Mouse (Mus musculus) liver, embryonic 14.5 days (tissue): Measurements from ENCODE around the gene Slc7a1. TPM values are rescaled to one million over a fixed set of nuclear protein-coding genes. Genes with fewer than 3 reads are reported as not detected.

Source experiments
- ATAC-seq: fragments of 200-750 bp; cut with Nextera tagmentation; 2 replicates; pipeline ENCODE4 v1.8.0; 2017; ENCODE audit warnings: moderate number of reproducible peaks, mild to moderate bottlenecking, moderate library complexity; ENCODE audit not compliant: insufficient read depth
- DNase-seq, 3 experiments: peaks; one replicate each; pipeline ENCODE4 v3.0.0-alpha.2; 2012 to 2013; ENCODE audit warnings: low read depth in 3 of 3, low spot score in 3 of 3
- H3K27ac ChIP-seq: fragments of 300-500 bp; sonication (generic); 2 replicates; pipeline ENCODE4 v1.5.1; 2014; ENCODE audit warnings: moderate library complexity, mild to moderate bottlenecking, control low read depth, inconsistent platforms
- H3K27me3 ChIP-seq: fragments of 300-500 bp; sonication (generic); 2 replicates; pipeline ENCODE4 v1.6.1; 2014; ENCODE audit warnings: mild to moderate bottlenecking, low read length, moderate library complexity; ENCODE audit not compliant: control insufficient read depth, insufficient read depth
- H3K36me3 ChIP-seq: fragments of 300-500 bp; sonication (generic); replicated peaks from 2 replicates; pipeline ENCODE4 v1.6.1; 2014; ENCODE audit warnings: low read depth; ENCODE audit not compliant: control insufficient read depth, insufficient read depth
- H3K4me1 ChIP-seq, 2 experiments: fragments of 200-500 bp in 1 of 2; fragments of 300-500 bp in 1 of 2; sonication (generic) in 1 of 2; replicated peaks; 2 replicates each; pipeline ENCODE4 v1.6.1; 2012 to 2014; ENCODE audit warnings: antibody characterized with exemption in 1 of 2, inconsistent platforms in 1 of 2, low read length in 1 of 2; ENCODE audit not compliant: control insufficient read depth in 2 of 2, insufficient read depth in 2 of 2
- H3K4me2 ChIP-seq: fragments of 300-500 bp; sonication (generic); 2 replicates; pipeline ENCODE4 v1.6.1; 2014; ENCODE audit warnings: low read depth, mild to moderate bottlenecking, control low read depth, moderate library complexity
- H3K4me3 ChIP-seq, 2 experiments: fragments of 200-500 bp in 1 of 2; fragments of 300-500 bp in 1 of 2; sonication (generic) in 1 of 2; 2 replicates each; pipeline ENCODE4 v1.5.1; 2012 to 2014; ENCODE audit warnings: low read depth in 2 of 2, low read length in 2 of 2, mild to moderate bottlenecking in 2 of 2, control low read depth in 1 of 2, inconsistent platforms in 1 of 2, moderate library complexity in 1 of 2; ENCODE audit not compliant: insufficient read depth in 1 of 2
- H3K9ac ChIP-seq: fragments of 300-500 bp; sonication (generic); replicated peaks from 2 replicates; pipeline ENCODE4 v1.6.1; 2014; ENCODE audit warnings: mild to moderate bottlenecking, control low read depth, moderate library complexity
- H3K9me3 ChIP-seq: fragments of 300-500 bp; sonication (generic); 2 replicates; pipeline ENCODE4 v1.6.1; 2016; ENCODE audit warnings: low read length, mixed read lengths; ENCODE audit not compliant: control insufficient read depth
- CTCF ChIP-seq: IDR thresholded peaks from 2 replicates; pipeline ENCODE4 v1.5.1; 2016; ENCODE audit warnings: antibody characterized with exemption, low read depth, control low read depth
- EP300 ChIP-seq: IDR thresholded peaks from 2 replicates; pipeline ENCODE4 v1.6.1; 2016; ENCODE audit warnings: antibody characterized with exemption, low read depth
- WGBS: fragments of 180-500 bp; shearing (Covaris S2); extraction: QIAGEN DNeasy Blood & Tissue Kit; methylation state at CpG from one replicate; pipeline ENCODE4 v1.1.7; 2014; ENCODE audit not compliant: insufficient replicate concordance; 5-methylcytosine and 5-hydroxymethylcytosine counted together
- polyA plus RNA-seq, 2 experiments: library from polyadenylated mRNA; depleted of rRNA in 1 of 2; stranded (reverse) in 1 of 2; unstranded in 1 of 2; fragments of >200 nt; fragmentation: Nextera tagmentation in 1 of 2; extraction: Ambion mirVana in 1 of 2; gene quantifications; 2 replicates each; pipeline versions ENCODE4 v1.2.1 to v1.2.3; 2012 to 2014

Slc7a1 gene
- polyA plus RNA-seq, 2 experiments, result 4.7 to 17.7 TPM

DNA sequence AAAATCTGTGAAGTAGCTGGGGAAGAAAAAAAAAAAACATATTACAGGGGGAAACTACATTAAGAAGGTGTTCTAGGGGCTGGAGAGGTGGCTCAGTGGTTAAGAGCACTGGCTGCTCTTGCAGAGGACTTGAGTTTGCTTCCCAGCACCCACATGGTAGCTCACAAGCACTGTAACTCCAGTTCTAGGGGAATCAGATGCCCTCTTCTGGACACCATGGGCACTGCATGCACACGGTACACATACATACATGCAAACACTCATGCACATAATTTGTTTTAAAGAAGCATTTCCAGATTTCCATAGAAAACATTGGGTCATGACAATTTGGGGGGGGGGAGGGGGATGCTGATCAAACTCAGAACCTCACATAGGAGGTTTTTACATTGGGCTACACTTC is 18.1 kb upstream of the Slc7a1 start:
- Histone ChIP-seq H3K9me3 (no peaks in the 10 kb centered on the region), H3K36me3 (no peaks in the 10 kb centered on the region), H3K27ac (no peak overlapping the region), H3K4me3 (no peak overlapping the region), H3K27me3 (no peaks in the 10 kb centered on the region), H3K4me1 (no peaks in the 10 kb centered on the region), H3K4me2 (no peak overlapping the region), H3K9ac (no peak overlapping the region)
- 77% methylated on average over 1 of the region's 1 CpGs for WGBS
- ATAC-seq (no peak), DNase-seq (no peak)
- TF ChIP-seq CTCF (peak; percentile 35), EP300 (no peak)

DNA sequence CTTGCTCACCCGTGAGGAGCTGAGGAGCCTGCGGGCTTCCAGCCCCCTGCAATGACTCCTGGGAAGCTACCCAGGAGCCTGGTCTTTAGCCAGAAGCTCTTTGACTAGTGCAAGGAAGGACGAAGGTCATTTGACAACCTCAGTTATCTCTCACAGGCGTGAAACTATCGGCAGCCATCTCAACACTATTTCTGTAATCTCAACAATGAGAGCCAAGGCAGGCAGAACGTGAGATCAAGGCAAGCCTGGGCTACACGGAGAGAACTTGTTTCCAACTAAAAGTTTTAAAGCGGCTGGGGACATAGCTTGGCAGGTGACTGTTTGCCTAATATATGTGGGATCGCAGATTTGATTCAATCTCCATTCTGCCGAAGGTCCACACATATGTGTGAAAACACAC is 16.8 kb upstream of the Slc7a1 start:
- Histone ChIP-seq H3K9ac (no peak overlapping the region), H3K27me3 (no peaks in the 10 kb centered on the region), H3K9me3 (no peaks in the 10 kb centered on the region), H3K27ac (no peak overlapping the region), H3K4me1 (no peaks in the 10 kb centered on the region), H3K4me3 (no peak overlapping the region), H3K4me2 (no peak overlapping the region), H3K36me3 (no peaks in the 10 kb centered on the region)
- ATAC-seq, result no peak
- no peak for TF ChIP-seq EP300
- no peak for TF ChIP-seq CTCF
- no peak for DNase-seq
- WGBS, result 46% methylated on average over 10 of the region's 10 CpGs

DNA sequence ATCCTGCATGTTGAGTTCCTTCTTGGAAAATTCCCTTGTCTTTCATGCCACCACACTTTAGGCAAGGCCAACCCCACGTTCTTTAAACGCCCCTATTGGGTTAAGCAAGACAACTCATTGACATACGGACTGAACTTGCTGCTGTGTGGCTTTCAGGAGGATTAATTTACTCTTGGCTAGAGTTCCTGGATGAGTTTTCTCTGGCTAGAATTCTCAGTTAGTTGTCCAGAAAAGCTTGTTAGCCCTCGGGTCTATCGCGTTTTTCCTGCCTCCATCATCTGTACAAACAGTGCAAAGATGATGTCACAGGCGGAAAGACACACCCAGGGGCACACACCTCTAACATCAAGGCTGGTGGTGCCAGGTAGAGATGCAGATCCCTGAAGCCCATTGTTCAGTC is 14.5 kb upstream of the Slc7a1 start:
- TF ChIP-seq EP300 (no peak), CTCF (no peak)
- DNase-seq, result no peak
- Histone ChIP-seq H3K4me2 (no peak overlapping the region), H3K27me3 (no peaks in the 10 kb centered on the region), H3K4me3 (no peak overlapping the region), H3K9ac (no peak overlapping the region), H3K27ac (no peak overlapping the region), H3K9me3 (no peaks in the 10 kb centered on the region), H3K4me1 (no peaks in the 10 kb centered on the region), H3K36me3 (no peaks in the 10 kb centered on the region)
- 39% methylated on average over 7 of the region's 7 CpGs for WGBS
- ATAC-seq, result no peak

DNA sequence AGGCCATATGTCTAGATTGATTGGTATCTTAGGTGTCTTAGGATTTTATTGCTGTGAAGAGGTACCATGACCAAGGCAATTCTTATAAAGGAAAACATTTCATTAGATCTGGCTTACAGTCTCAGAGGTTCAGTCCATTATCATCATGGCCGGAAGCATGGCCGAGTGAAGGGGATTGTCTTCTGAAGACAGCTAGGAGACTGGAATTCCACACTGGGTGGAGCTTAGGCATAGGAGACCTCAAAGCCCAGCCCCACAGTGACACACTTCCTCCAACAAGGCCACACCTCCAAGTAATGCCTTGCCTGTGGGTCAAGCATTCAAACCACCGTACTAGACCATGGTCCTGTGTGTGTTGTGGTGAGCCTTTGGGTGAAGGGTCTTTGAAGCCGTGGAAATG is 12.8 kb upstream of the Slc7a1 start:
- no peaks in the 10 kb centered on the region for H3K27me3 ChIP-seq
- ATAC-seq (no peak), DNase-seq (no peak)
- H3K9ac ChIP-seq, result no peak overlapping the region
- H3K36me3 ChIP-seq, result no peaks in the 10 kb centered on the region
- 68% methylated on average over 4 of the region's 4 CpGs for WGBS
- no peak overlapping the region for H3K4me3 ChIP-seq
- H3K4me2 ChIP-seq, result no peak overlapping the region
- H3K9me3 ChIP-seq, result no peaks in the 10 kb centered on the region
- H3K4me1 ChIP-seq, result no peaks in the 10 kb centered on the region
- TF ChIP-seq CTCF (no peak), EP300 (no peak)
- H3K27ac ChIP-seq, result no peak overlapping the region

DNA sequence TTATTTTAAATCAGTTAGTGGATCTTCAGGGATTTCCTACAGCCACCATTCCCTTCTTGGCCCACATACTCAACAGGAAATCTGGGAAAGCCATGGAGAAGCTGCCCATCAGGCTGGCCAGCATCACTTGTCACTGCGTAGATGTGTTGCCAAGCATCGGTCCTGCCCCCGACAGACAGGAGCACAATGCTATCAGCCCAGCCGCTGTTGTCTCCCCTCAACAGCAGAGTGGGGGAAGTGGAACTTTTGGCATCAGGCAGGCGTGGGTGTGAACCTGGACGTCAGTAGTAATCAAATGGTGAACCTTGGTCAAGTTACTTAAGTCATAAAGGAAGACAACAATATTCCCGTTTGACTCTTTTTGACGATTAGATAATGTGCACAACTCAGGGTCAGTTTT is 9.8 kb upstream of the Slc7a1 start:
- WGBS, result 67% methylated on average over 8 of the region's 8 CpGs

More for the DNA sequence above, 9.8 kb upstream of the Slc7a1 start:
- Histone ChIP-seq H3K4me1 (no peaks in the 10 kb centered on the region), H3K4me3 (no peak overlapping the region), H3K27me3 (no peaks in the 10 kb centered on the region), H3K4me2 (no peak overlapping the region), H3K27ac (no peak overlapping the region), H3K9me3 (peaks cover 3% of the 10 kb centered on the region), H3K36me3 (no peaks in the 10 kb centered on the region), H3K9ac (no peak overlapping the region)
- no peak for ATAC-seq
- no peak for DNase-seq
- no peak for TF ChIP-seq CTCF
- no peak for TF ChIP-seq EP300
